Mouse (Mus musculus) lung, postnatal 36 days (tissue): ENCODE results near the gene Aplp2.
"Not testable (repeated sequence)": the region's sequence is repeated elsewhere in the genome, so short reads cannot be mapped to it uniquely, and the experiment has no call there.

ENCODE experiments used
- DNase-seq: peaks from one replicate; pipeline ENCODE4 v3.0.0; 2022; ENCODE audit warnings: mixed read lengths

Gene Aplp2

DNA sequence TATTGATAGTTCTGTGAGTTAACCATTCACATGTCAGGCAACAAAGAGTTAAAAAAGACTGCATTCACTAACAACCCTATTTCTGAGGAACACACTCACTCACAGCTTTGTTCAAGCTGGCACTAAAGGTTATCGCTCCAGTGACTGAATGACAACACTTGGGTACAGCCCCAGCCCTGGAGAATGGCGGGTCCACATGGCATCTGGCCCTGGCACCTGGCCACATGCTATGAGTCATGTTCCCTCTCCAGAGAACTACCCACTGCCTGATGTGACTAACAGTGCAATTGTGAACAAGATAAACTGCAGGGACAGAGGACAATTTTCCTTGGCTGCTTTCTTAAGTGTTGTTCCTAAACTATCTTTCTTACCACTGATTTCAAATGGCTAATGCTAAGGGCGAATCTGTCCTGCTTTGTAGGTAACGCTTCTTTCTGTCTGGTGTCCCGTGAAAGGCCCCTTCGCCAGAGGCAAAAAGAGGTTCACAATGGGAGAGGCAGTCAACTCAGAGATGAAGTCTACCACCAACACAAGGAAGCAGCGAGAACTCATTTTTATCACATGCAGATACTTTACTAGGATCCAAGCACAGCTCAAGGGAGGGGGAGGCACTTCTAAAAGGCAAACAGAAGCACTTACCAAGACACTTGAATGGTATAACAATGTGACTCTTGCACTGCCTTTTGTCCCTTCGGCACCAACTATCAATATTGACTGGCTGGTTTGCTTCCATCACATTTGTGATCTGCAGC, 35.1 kb downstream of the Aplp2 start:
- peak; percentile 96 for DNase-seq

DNA sequence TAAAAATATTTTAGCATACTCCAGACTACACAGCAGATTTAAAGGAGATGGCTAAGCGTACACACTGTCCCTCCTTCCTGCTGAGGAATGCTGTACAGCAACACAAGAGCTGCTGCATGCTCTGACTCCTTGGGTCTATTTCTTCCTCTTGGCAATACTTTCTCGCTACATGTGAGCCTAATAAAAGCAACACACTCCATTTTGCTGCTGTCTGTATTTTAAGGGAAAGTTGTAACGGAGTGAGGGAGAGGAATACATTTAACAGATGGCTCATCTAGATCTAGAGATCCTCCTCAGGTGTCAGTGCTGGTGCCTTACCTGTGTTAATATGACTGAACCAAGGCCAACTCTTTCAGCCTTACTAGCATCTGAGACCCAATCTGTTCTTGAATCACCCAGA, 35.6 kb downstream of the Aplp2 start:
- no peak for DNase-seq

DNA sequence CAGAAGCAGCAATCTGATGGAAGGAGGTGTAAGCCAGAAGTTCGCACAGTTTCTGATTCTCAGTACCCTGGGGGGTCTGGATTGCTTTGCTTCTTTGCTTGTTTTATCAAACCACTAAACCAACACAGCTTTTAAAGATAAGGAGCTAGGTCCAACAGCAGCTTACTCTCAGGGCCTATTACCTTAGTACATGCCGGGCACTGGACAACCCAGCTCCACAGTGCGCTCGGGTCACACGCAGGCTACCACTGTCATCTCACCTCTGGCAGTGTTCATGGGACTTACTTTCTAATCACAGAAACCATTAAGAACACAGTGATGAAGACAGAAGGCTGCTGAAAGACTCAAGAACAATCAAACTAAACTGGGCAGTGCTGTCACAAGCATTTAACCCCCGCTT, 36.3 kb downstream of the Aplp2 start:
- no peak for DNase-seq

DNA sequence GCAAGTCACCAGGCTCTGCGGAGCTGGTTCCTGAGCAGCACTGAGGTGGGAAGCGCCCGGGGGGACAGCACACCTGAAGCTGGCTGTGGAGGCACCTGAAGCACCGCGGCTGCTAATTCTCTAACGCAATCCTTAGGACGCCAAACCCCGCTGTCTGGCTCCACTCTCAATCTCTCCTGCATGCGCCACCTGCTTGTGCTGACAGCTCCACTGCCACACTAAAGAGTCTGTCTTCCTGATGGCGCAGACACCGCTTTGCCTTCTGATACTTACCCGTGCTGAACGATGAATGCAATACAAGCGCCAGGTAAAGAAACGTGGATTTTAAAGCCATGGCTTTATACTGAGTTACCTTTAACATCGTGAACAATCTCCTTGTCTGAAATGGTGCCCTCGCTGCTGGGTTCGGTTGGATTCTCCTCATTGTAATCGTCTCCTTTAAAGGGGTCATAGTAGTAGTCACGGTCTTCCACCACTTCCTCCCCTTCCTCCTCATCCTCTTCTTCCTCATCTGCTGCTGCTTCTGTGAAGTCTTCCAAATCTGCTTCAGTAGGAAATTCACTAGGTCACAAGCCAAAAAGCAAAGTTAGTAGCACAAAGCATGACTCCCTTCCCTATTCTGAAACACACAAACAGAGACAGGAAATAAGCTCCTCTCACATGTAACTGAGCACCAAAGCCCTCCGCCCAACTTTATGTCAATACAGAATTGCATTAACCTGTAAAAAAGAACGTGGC, 43.1 kb downstream of the Aplp2 start:
- no peak for DNase-seq

DNA sequence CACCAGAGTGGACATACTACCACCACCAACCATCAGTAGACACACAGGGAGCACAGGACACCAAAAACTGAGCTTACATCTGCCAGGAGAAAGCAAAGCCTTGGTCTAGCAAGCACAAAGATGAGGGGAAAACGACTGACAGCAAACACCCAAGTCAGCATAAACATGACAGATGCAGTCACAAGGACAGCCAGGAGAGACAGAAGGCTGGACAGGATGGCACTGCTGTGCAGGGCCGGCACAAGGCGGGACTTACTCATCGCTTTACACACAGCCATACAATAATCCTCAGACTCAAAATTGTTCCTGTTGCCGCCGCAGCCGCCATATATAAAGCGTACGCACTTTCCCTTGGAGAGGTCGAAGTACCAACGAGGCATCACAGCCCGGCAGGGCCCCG, 44.3 kb downstream of the Aplp2 start:
- DNase-seq, result no peak

DNA sequence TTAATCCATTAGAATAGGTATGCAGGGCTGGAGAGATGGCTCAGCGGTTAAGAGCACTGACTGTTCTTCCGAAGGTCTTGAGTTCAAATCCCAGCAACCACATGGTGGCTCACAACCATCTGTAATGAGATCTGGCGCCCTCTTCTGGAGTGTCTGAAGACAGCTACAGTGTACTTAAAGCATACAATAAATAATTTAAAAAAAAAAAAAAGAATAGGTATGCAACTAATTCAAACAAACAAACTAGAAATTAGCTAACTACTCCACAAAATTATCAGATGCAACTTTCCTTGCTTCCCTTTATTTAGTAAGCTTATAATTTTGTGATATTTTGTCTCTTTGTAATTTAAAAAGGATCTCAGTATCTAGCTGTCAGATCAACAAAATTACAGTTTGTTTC, 46.1 kb downstream of the Aplp2 start:
- DNase-seq, result not testable (repeated sequence)

DNA sequence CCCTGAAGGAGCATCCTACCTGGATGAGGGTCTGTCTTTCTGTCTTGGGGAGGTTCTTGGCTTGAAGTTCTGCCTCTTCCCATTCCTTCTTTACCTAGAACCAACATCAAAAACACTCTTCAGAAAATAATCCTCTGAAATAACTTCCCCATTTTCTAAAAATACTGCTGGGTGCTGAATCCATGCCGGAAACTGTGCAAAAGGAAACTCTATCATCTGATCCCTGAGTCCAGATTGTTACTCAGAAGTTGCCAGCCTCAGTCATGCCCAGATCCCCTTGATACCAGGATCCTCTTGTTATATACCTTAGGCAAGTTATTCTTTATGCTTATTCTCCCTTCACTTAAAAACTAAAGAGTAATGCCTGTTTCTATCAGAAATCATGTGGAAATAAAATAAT, 48.3 kb downstream of the Aplp2 start:
- DNase-seq, result no peak

DNA sequence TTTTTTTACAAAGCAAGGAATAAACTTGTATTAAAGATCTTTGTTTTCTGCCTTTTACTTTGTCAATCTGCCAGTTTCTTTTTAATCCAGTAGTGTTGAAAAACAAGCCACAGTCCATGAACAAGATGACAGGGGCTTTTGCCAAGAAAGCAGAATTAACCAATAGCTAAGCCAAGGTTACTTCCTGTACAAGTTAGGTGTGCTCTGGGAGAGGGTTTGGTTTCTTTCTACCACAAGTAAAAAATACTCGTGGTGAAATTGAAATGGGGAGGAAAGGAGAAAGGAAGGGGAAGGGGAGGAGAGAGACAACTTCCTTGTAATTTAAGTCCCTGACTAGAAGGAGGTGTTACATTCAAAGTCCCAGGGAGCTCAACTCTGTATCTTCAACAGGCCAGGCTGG, 48.7 kb downstream of the Aplp2 start:
- no peak for DNase-seq

DNA sequence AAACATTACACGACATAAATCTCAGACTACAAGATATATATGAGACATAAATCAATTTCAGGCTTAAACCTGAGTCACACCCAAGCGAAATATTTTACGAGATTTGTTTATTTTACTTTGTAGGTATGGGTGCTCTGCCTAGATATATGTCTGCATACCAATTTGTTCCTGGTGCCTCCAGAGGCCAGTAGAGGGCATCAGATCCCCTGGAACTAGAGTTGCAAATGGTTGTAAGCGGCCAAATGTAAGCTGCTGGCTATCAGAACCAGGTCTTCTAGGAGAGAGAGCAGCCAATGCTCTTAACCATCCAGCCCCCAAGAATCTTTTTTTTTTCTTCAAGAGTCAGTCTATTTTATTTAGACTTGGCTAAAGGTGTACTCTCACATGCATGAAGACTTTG, 51.7 kb downstream of the Aplp2 start:
- peak; percentile 62 for DNase-seq

DNA sequence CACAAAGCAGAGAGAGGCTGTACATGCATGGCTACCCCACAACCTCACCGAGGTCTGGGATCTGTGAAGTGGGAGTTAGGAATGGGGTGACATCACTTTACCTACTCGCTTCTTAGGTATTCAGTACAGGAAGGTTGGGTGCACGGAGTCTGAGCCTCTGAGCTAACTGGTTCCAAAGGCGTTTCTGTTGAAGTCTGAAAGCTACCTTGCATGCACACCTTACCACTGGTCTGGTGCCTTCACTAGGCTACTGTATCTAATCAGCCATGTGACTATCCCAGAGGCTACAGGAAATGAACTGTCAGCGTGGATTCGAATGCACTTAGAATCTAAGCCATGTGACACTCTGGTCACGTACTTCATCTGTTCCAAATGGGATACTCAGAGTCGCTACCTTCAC, 55.0 kb downstream of the Aplp2 start:
- no peak for DNase-seq

DNA sequence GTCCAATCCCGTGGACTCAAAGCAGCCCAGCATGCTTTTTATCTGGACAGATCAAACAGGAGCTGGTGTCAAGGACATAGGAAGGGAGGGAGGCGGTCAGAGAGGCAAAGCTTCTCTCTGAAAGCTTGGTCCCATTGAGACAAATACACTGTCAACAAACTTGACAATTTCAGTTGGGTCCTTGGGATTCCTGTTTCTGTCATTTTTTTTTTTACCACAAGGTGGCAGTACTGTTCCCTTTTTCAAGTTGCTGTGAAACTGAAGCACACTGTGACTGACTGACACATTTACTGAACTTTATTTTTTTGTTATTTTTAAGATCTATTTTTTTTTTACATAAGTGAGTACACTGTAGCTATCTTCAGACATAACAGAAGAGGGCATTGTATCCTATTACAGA, 60.6 kb downstream of the Aplp2 start:
- peak; percentile 65 for DNase-seq

DNA sequence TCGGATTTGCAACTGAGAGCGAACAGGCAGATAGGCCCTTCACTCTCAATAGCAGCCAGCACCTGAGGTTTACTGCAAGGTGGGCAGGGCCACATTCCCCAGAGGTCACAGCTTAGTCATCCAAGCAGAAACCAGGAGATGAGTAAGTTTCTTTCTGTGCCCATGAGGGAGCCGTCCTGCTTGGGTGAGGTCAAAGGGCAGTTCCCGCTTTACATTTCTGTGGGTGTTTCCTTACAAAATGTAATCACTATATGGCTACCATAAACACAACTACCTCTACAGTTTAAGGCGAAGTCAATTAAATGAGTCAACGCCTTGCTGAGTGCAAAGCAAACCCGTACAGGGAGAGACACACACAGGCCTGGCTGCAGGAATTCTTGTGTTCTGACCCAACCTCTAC, 63.5 kb downstream of the Aplp2 start:
- no peak for DNase-seq

DNA sequence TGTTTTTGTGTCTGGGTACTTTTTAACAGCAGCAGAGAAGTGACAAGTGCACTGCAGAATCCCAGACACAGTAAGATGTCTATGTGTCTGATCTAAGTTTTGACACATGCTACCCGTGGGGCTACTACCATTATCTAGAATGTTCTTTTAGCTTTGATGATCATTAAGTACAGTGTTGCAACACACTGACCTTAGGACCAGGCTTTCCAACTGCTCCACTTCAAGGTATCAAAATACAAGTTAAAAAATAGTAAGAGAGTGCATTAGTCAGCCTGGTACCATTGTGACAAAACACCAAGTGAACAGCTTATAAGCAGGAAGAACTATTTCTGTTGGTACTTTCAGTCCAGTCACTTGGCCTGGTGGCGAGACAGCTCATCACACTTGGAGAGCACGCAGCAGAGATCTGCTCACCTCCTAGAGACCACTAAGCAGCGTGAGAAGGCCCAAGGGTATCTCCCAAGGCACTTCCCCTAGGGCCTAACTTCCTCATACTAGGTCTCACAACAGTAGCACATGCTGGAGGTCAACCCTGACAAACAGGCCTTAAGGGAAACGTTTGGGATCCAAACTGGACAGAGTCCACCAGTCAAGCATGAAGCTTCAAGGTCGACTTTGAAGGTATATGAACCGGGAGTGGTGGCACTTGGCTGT, 66.2 kb downstream of the Aplp2 start:
- DNase-seq, result peak; percentile 13

DNA sequence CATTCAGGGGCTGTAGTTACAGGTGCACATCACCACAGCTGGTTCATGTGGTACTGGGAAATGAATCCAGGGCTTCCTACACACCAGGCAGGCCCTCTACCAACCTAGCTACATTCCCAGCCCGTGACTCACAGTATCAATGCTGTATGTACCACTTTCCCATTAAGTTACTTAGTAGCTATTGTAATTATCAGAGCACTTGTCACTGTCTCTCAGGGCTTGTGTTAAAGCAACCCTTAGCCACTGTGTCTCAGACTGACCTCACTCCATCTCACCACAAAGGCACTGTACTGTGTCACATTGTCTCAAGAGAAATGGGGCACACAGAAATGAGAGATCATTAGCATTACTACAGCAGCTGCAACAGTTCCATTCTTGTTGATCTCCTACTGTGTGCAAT, 68.7 kb downstream of the Aplp2 start:
- no peak for DNase-seq

DNA sequence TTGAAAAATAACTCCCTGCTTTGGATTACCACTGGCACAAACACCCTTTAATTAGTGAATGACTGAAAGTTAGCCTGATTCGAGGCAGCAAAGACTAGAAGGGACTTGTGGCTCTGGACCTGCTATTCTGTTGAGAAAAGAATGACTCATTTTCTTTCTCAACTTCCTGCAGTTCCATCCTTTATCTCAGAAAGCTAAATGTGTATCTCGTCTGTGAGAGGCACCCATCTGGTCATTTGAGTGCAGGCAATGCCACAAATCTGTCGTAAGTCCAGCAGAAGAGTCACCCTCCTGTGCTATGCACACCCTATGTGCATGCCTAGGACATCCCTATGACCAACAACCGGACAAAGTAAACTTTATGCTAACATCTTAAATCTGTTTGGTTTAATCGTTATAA, 78.5 kb downstream of the Aplp2 start:
- DNase-seq, result no peak

DNA sequence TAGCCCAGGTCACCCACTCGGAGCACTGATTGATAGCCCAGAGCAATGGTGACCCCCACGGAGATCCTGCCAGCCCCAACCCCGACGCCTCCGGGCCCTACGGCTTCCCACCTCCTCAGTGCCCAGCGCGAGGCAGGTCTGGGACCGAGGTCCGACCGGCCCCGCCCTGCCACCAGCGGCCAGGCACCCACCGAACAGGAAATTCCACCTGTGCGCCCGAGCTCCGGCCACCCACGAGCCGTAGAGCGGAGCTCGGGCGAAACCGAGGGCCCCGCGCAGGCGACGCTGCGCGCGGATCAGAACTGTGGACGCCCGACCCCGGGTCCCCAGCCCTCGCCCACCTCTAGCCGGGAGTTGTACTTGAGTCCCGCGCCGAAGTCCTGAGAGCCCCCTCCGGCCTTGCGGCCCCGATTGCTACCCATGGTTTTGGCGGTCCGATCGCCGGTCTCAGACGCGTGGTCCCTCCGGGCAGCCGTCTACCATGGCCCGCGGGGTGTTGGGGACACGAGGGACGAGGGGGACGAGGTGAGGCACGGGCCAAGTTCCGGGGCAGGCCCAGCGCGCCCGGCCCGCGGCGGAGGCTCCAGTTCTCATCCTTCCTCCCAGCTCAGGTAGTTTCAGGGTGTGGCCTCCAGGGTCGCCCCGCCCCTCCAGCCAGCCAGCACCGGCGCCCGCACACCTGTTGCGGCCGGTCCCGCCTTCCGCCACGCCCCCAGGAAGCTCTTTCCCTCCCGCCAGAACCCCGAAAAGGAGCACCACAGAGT, 80.2 kb downstream of the Aplp2 start, which contains the start of gene St14:
Gene St14 (minus strand): TSS at position 649 of the 764 bp plus-strand sequence.
- peak; percentile 90 for DNase-seq

DNA sequence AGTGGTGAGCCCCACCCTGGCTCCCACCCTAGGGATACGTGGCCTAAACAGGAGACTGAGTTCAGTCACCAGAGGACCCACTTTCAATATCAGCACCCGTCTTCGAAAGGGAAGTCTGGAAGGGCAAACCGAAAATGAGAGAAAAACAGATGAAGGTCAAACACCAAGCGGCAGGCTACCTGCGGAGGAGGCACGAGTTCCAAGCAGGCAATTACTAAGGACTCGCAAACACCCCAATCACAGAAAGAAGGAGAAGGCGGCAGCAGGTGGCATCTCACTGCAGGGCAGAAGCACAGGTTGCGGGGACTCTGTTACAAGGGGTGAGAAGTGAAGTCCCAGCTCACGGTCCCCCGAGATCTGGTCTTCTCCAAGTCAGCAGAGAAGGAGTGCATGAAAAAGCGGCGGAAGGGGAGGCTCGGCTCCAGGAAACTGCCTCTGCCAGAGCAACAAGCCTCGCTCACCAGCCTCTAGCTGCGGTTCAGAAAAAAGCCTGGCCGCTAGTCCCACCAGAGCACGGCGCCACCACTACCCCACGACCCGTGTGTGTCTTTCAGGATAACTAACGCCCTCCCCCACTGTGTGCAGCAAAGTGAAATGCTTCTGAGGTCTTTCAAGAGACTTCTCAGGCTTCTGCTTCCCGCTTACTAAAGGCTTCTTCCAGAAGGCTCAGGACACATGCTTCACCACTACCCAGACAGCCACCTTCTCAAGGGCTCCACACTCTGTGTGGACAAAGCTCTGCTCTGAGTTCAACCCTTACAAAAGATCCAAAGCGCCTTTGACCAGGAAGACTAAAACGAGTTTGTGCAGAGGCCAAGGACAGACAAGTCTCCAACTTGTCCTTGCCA, 81.0 kb downstream of the Aplp2 start:
- DNase-seq, result peak; percentile 12

DNA sequence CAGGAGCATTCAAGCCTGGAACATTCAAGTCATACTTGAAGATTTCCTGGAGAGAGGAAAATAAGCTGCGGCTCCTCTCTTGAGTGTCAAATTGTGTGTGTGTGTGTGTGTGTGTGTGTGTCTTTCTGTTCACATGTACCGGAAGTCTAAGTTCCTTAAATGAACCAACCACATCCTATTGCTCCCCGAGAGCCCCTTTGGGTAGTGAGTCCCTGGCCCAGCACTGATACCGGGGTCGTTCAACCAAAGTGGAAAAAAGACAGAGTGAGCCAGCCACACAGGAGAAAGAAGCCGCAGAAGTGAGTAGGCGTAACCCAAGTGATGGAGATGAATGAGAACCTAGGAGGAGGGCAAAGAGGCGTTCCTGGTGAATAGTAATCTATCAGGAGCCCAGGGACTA, 81.7 kb downstream of the Aplp2 start:
- peak; percentile 37 for DNase-seq

DNA sequence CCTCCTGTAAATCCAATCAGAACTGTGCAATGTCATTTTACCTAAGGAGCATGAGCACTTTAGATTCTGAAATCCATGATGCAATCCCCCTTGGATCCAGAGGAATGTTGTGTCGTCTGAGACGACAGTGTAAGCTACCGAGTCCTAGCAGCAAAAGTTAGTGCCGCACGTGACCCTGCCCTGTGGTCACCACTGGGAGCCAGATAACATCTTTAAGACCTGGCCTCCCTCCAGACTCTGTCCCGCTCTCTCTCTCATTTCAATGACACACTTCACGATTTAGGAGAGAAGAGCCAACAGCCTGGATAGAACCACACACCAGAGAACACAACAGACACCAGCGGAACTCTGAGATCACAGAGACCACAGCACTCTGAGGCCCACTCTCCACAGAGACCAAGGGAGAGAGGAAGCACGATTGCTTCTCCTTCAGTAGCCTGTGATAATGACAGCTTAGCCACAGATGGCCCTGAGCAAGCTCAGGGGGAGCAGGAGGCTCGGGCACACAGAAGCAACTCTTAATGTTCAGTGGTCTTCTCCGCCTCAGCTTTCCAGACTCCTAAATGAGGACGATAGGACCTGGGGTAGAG, 83.6 kb downstream of the Aplp2 start:
- peak; percentile 32 for DNase-seq

DNA sequence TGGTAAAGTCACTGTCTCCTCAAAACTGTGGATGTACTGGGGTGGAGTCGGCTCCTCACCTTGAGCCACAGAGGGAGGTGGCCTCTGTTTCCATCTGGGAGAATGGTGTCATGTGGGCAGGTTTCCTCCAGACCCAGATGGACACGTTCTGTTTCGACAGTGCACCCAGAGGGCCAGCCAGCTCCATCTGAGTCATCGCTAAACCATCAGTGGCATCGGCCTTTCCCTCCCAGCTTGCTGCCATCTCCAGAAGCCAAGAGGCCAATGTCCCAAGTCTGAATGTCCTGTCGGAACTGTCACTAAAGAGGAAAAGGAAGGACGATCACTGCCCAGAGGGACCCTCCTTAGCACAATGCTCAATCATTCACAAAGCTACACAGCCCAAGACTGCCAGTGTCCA, 85.5 kb downstream of the Aplp2 start:
- DNase-seq, result no peak

DNA sequence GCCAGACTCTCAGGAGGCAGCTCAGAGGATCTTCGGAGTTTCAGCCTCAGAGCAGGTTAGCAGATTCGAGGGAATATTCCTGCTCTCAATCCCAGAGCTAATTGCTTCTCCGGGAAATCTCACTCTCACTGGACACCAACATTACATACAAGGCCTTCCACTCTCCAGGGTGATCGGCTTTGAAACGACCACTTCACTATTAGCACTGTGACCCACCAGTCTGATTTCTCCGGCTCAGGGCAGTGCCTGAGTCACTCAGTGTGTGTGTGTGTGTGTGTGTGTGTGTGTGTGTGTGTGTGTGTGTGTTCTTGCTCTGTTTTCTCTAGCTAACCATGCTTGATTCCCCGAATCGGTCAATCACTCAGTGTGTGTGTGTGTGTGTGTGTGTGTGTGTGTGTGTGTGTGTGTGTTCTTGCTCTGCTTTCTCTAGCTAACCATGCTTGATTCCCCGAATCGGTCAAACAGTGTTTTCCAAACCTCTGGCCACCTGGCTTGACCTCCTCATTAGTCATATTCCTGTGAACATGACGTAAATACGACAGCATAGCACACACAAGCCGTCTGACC, 89.1 kb downstream of the Aplp2 start:
- no peak for DNase-seq

DNA sequence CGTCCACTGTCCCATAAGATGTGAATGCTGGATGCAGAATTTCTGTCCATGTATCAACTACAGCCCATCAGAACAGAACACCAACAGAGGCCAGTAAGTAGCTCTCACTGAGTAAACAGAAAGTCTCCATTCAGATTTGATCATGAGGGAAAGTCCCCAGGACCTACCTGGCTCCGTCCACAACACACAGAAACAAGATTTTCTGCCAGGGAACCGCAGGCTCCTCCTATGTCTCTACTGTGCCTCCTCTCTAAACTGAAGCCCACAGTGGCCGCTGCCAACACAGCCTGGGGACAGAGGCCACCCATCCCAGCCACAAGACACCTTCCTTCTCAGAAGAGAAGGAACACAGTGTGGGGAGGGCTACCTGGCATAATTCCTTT, 91.1 kb downstream of the Aplp2 start:
- peak; percentile 35 for DNase-seq
